Mouse (Mus musculus) effector memory CD4-positive, alpha-beta T cell, adult 7 months (primary cell): ENCODE measurements around the gene Calm2. TPM values are rescaled to one million over a fixed set of nuclear protein-coding genes. Genes with fewer than 3 reads are reported as not detected.

Experiments
- polyA plus RNA-seq: library from polyadenylated mRNA; unstranded; fragments of 100-300 nt; shearing (Covaris generic); gene quantifications from one replicate; pipeline ENCODE4 v1.2.1, GENCODE M21; 2017

Gene Calm2
- 678 TPM for polyA plus RNA-seq

DNA sequence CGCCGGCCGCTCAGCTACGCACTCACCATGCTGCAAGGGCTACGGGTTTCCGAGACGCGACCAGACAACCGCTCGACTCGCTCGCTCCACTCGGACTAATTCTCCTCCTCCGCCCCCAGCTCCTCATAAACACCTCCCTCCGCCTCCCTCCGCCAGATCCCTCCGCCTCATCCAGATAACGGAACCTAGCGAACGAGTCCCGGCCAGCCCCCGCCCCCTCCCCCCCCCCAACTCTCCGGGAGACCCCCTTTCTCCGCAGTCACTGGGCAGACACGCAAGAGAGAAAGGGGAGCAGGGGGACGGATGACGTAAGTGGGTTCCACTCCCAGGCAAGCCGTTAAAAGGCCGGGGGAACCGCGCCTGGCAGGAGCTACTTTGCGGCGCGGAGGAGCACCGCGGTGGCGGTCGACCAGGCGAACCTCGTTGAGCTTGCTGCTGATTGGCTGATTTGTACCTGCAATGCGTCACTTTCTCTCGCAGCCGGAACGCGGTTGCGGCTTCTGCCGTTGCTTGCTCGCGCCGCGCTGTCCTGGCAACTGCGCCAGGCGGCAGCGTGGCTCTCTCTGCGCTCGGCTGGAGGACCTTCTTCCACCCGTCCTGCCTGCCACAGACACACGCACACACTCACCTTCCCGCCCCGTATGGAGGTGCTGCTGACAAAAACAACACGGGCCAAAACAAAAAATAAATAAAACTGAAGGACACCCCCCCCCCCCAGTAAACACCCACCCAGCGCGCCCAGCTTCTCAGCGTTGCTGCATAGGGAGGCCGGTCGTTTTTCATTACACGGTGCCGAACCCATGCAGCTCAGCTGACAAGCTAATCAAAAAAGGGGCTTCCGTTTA, at the start of gene Calm2:
TSS of gene Calm2 (minus strand) at position 169 of the 845 bp plus-strand sequence.

DNA sequence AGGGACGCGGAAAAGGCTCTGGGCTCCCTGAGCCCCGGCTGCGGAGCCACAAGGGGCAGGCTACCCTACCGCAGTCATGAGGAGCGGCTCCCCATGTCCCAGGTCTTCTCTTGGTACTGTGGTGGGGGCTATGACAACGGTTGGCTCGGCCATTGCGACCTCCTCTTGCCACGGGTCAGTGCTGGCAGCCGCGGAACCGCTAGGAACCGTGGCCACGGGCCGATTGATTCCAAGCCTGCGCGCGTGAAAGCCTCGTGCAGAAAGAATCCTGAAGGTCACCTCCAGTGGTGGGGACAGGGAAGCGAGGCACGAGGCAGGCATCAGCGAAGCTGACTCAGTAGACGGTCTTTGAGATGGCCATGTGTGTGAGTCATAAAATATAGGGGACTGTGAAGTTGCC, 19.2 kb downstream of the Calm2 start, which contains the start of gene Stpg4:
TSS of gene Stpg4 (minus strand) at position 231 of the 400 bp plus-strand sequence.

Other genes with a start within 250 kb of the Calm2 start
- gene Mcfd2, start 181.0 kb downstream of the Calm2 start, polyA plus RNA-seq = 22.6 TPM
- 55.9 TPM for gene Ttc7, start 164.0 kb downstream of the Calm2 start, polyA plus RNA-seq
- gene Stpg4, start 19.2 kb downstream of the Calm2 start, polyA plus RNA-seq = not detected
- gene Epcam, start 189.0 kb upstream of the Calm2 start, polyA plus RNA-seq = 7.5 TPM
- gene Msh2, start 225.4 kb upstream of the Calm2 start, polyA plus RNA-seq = 37.2 TPM